Mouse (Mus musculus) urinary bladder, postnatal 14 days (tissue): ENCODE results near the gene Fgd6.

Experiments used
- DNase-seq: peaks from one replicate; pipeline ENCODE4 v3.0.0; 2021; ENCODE audit warnings: low spot score

Fgd6 gene

DNA sequence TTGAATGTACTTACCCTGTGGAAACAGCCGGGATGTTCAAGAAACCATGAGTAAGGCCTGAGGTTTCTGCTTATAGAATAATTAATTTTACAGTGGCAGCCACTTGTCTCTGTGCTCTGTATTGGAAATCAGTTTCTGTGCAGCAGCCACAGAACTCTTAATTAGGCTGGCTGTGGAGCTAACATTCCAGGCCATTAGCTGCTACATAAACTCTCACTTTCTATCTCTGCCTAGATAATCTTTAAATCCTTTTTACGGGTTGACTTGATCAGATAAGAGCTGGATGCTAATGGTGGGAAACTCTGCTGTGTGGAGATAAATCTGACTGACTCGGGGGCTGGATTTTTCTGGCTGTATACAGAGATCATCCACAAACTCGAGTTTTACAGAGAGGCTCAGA is 147.4 kb downstream of the Fgd6 start:
- no peak for DNase-seq
